In the genomic region with DNA sequence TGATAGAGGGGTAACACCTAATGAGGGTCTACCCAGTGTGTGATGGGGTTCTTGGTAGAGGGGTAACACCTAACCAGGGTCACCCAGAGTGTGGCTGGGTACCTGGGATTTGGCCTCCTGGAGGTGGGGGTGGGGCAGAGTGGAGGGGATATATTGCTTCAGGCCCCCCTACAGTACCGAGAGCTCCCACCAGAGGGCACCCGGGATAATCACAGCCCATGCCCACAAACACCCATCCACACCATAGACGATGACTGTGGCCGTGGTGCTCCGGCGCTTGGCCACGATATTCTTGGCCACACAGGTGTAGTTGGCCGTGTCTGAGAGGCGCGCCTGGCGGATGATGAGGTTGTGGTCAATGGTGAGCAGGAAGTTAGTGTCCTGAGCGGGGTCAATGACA, we compare ENCODE assay signal across 8 mouse cellular contexts. TPM values are rescaled to one million over a fixed set of nuclear protein-coding genes. Genes with fewer than 3 reads are reported as not detected.
A peak's percentile ranks its signal among the peaks of the same experiment; 100 is the strongest.
DNase-seq lines count a peak whose midpoint lies in the region; ATAC-seq and TF ChIP-seq lines count a peak whose summit lies in the region.

No protein-coding gene starts in this region.

- peak; percentile 7 for TF ChIP-seq RAD21 in MEL (IDR thresholded peaks at IDR 0.05; ENCODE audit: low read depth, low read length)

- no peak overlapping the region for H3K27ac ChIP-seq in intestine, embryonic 14.5 days (ENCODE audit: low read depth)
- no peak overlapping the region for H3K27ac ChIP-seq in intestine, embryonic 15.5 days
- H3K27ac ChIP-seq in MEL (ENCODE audit: control insufficient read depth, low read depth, low read length), result no peak overlapping the region
- H3K27ac ChIP-seq in cortical plate, adult 2 months (ENCODE audit: insufficient read depth, low read length), result no peak overlapping the region
- no peak overlapping the region for H3K27ac ChIP-seq in hindbrain, embryonic 14.5 days
- no peak overlapping the region for H3K27ac ChIP-seq in liver, embryonic 11.5 days (ENCODE audit: low read depth, low read length)

- 77% methylated on average over 12 of the region's 12 CpGs for WGBS in intestine, embryonic 14.5 days
- 64% methylated on average over 12 of the region's 12 CpGs for WGBS in intestine, embryonic 15.5 days
- WGBS in hindbrain, embryonic 14.5 days, result 68% methylated on average over 12 of the region's 12 CpGs
- 72% methylated on average over 12 of the region's 12 CpGs for WGBS in liver, embryonic 11.5 days

- no peak for TF ChIP-seq EP300 in MEL (IDR thresholded peaks at IDR 0.05; ENCODE audit: low read depth in 1 of 2, low read length in 2 of 2)

- peak; percentile 81 for DNase-seq in intestine, embryonic 14.5 days (ENCODE audit: low spot score)
- DNase-seq in MEL (ENCODE audit: low read depth, low spot score), result peak; percentile 8
- DNase-seq in hindbrain, embryonic 14.5 days (ENCODE audit: low spot score), result peak; percentile 59
- DNase-seq in liver, embryonic 11.5 days (ENCODE audit: low spot score), result peak; percentile 51
- DNase-seq in retina, embryonic 14.5 days (ENCODE audit: low spot score), result peak; percentile 78
- DNase-seq in urinary bladder, postnatal 25 days (ENCODE audit: low spot score), result no peak

- no peaks in the 10 kb centered on the region for H3K79me2 ChIP-seq in MEL (ENCODE audit: control insufficient read depth, insufficient read depth, low read length, poor library complexity)

- no peak overlapping the region for H3K9ac ChIP-seq in intestine, embryonic 14.5 days (ENCODE audit: low read length)
- H3K9ac ChIP-seq in intestine, embryonic 15.5 days, result no peak overlapping the region
- H3K9ac ChIP-seq in MEL (ENCODE audit: control insufficient read depth, low read depth, low read length, poor library complexity, severe bottlenecking), result no peak overlapping the region
- H3K9ac ChIP-seq in hindbrain, embryonic 14.5 days, result no peak overlapping the region
- no peak overlapping the region for H3K9ac ChIP-seq in liver, embryonic 11.5 days (ENCODE audit: low read depth, low read length)

- H3K36me3 ChIP-seq in intestine, embryonic 14.5 days (ENCODE audit: control insufficient read depth, insufficient read depth, low read length), result no peaks in the 10 kb centered on the region
- no peaks in the 10 kb centered on the region for H3K36me3 ChIP-seq in intestine, embryonic 15.5 days
- H3K36me3 ChIP-seq in MEL (ENCODE audit: control insufficient read depth in 1 of 2, insufficient read depth in 2 of 2, low read length in 2 of 2), result no peaks in the 10 kb centered on the region
- no peaks in the 10 kb centered on the region for H3K36me3 ChIP-seq in hindbrain, embryonic 14.5 days (replicated peaks; ENCODE audit: control insufficient read depth, insufficient read depth)
- H3K36me3 ChIP-seq in liver, embryonic 11.5 days (ENCODE audit: control insufficient read depth, insufficient read depth, low read length), result no peaks in the 10 kb centered on the region

- TF ChIP-seq CTCF in MEL (IDR thresholded peaks at IDR 0.05 in 2 of 3, conservative IDR thresholded peaks at IDR 0.05 in 1 of 3; ENCODE audit: control insufficient read depth in 1 of 3, insufficient read depth in 1 of 3, low read depth in 2 of 3, low read length in 3 of 3, poor library complexity in 1 of 3, severe bottlenecking in 1 of 3), result peak; percentile 47 to 60 (median 47); a peak in 5 of 6 replicates
- TF ChIP-seq CTCF in cortical plate, adult 2 months (IDR thresholded peaks at IDR 0.05; ENCODE audit: extremely low read depth, insufficient read depth, low read length), result peak; percentile 45

- ATAC-seq in intestine, embryonic 14.5 days (replicated peaks; ENCODE audit: low FRiP score, low TSS enrichment, low read depth), result 0 out of 2 replicates have a peak, but pooled peaks have one; percentile 40
- ATAC-seq in intestine, embryonic 15.5 days, result no peak
- peak; percentile 7; the same call in 1 of the 2 replicates for ATAC-seq in hindbrain, embryonic 14.5 days (ENCODE audit: low FRiP score)
- ATAC-seq in liver, embryonic 11.5 days (replicated peaks; ENCODE audit: low FRiP score), result peak; percentile 30; the same call in 1 of the 2 replicates

- no peaks in the 10 kb centered on the region for H3K9me3 ChIP-seq in intestine, embryonic 14.5 days (ENCODE audit: control insufficient read depth, low read length)
- H3K9me3 ChIP-seq in intestine, embryonic 15.5 days, result no peaks in the 10 kb centered on the region
- H3K9me3 ChIP-seq in MEL (replicated peaks; ENCODE audit: insufficient read depth, low read length), result no peaks in the 10 kb centered on the region
- H3K9me3 ChIP-seq in hindbrain, embryonic 14.5 days (ENCODE audit: control insufficient read depth, low read length), result no peaks in the 10 kb centered on the region
- H3K9me3 ChIP-seq in liver, embryonic 11.5 days (ENCODE audit: control insufficient read depth, low read length), result no peaks in the 10 kb centered on the region

- H3K27me3 ChIP-seq in intestine, embryonic 14.5 days (replicated peaks; ENCODE audit: control insufficient read depth, insufficient read depth, low read length), result no peaks in the 10 kb centered on the region
- H3K27me3 ChIP-seq in intestine, embryonic 15.5 days (replicated peaks), result no peaks in the 10 kb centered on the region
- H3K27me3 ChIP-seq in MEL (ENCODE audit: control insufficient read depth in 1 of 2, insufficient read depth in 2 of 2, low read length in 2 of 2), result peaks cover 0 to 3% of the 10 kb centered on the region in 2 experiments; a peak in 2 of 4 replicates
- no peaks in the 10 kb centered on the region for H3K27me3 ChIP-seq in hindbrain, embryonic 14.5 days (ENCODE audit: control insufficient read depth, insufficient read depth, low read length)
- H3K27me3 ChIP-seq in liver, embryonic 11.5 days (replicated peaks; ENCODE audit: control insufficient read depth, insufficient read depth, low read length), result no peaks in the 10 kb centered on the region

- no peak overlapping the region for H3K4me2 ChIP-seq in intestine, embryonic 14.5 days (ENCODE audit: low read length)
- no peak overlapping the region for H3K4me2 ChIP-seq in intestine, embryonic 15.5 days (replicated peaks)
- no peak overlapping the region for H3K4me2 ChIP-seq in hindbrain, embryonic 14.5 days (replicated peaks)
- H3K4me2 ChIP-seq in liver, embryonic 11.5 days, result no peak overlapping the region

- no peak for TF ChIP-seq POLR2A in MEL (IDR thresholded peaks at IDR 0.05; ENCODE audit: control insufficient read depth in 1 of 2, insufficient read depth in 1 of 2, low read depth in 1 of 2, low read length in 2 of 2, poor library complexity in 1 of 2)
- no peak for TF ChIP-seq POLR2A in cortical plate, adult 2 months (IDR thresholded peaks at IDR 0.05; ENCODE audit: extremely low read depth, insufficient read depth, low read length)

- H3K4me1 ChIP-seq in intestine, embryonic 14.5 days (replicated peaks; ENCODE audit: control insufficient read depth, insufficient read depth, low read length), result no peaks in the 10 kb centered on the region
- peaks cover 4% of the 10 kb centered on the region; the same call in 1 of the 2 replicates for H3K4me1 ChIP-seq in intestine, embryonic 15.5 days (replicated peaks)
- no peaks in the 10 kb centered on the region for H3K4me1 ChIP-seq in MEL (ENCODE audit: control insufficient read depth in 1 of 2, insufficient read depth in 2 of 2, low read length in 2 of 2)
- no peaks in the 10 kb centered on the region for H3K4me1 ChIP-seq in cortical plate, adult 2 months (ENCODE audit: control insufficient read depth, insufficient read depth, low read length)
- H3K4me1 ChIP-seq in hindbrain, embryonic 14.5 days (replicated peaks; ENCODE audit: control insufficient read depth, insufficient read depth, low read length), result 0 out of 2 replicates have a peak, but pooled peaks cover 2% of the 10 kb centered on the region
- no peaks in the 10 kb centered on the region for H3K4me1 ChIP-seq in liver, embryonic 11.5 days (replicated peaks; ENCODE audit: control insufficient read depth, insufficient read depth, low read length)

- no peak overlapping the region for H3K4me3 ChIP-seq in intestine, embryonic 14.5 days (ENCODE audit: low read depth, low read length)
- no peak overlapping the region for H3K4me3 ChIP-seq in intestine, embryonic 15.5 days (replicated peaks)
- no peak overlapping the region for H3K4me3 ChIP-seq in MEL (ENCODE audit: control insufficient read depth in 1 of 2, insufficient read depth in 1 of 2, low read depth in 2 of 2, low read length in 2 of 2)
- no peak overlapping the region for H3K4me3 ChIP-seq in cortical plate, adult 2 months (ENCODE audit: insufficient read depth, low read length)
- no peak overlapping the region for H3K4me3 ChIP-seq in hindbrain, embryonic 14.5 days (replicated peaks; ENCODE audit: low read length)
- no peak overlapping the region for H3K4me3 ChIP-seq in liver, embryonic 11.5 days (ENCODE audit: low read depth, low read length)

TF ChIP-seq in MEL, 35 proteins besides CTCF, POLR2A, EP300 and RAD21 (continues in another document):
- no peak for TF ChIP-seq USF1 (IDR thresholded peaks at IDR 0.05; ENCODE audit: low read depth, low read length)
- no peak for TF ChIP-seq NRF1 (IDR thresholded peaks at IDR 0.05; ENCODE audit: insufficient read depth, low read depth, low read length, poor library complexity, severe bottlenecking)
- peak; percentile 43 for TF ChIP-seq SMC3 (IDR thresholded peaks at IDR 0.05; ENCODE audit: low read depth, low read length)
- TF ChIP-seq JUND (IDR thresholded peaks at IDR 0.05; ENCODE audit: low read depth, low read length), result no peak
- no peak for TF ChIP-seq POLR2AphosphoS5 (IDR thresholded peaks at IDR 0.05; ENCODE audit: borderline replicate concordance, low read depth, low read length)

RNA-seq across cellular contexts. Expression of a gene that starts 25.9 kb away (rescaled TPM):
- polyA plus RNA-seq in intestine, embryonic 14.5 days (2014; fragmentation: Nextera tagmentation; extraction: Ambion mirVana), result 7.8 and 7.9 TPM in 2 replicates
- 9.1 and 11.1 TPM in 2 replicates for polyA plus RNA-seq in intestine, embryonic 15.5 days (2015; fragmentation: Nextera tagmentation; extraction: Ambion mirVana)
- 2.4 TPM in 2 replicates for total RNA-seq in MEL (2012; rRNA removed)
- 10 to 100 TPM in 1 of 2 experiments, 1 to 10 TPM in 1; 7.7 to 46.0 TPM for polyA plus RNA-seq in MEL (2012; ENCODE audit: insufficient read depth in 1 of 2, insufficient read length in 2 of 2, low read depth in 1 of 2, low replicate concordance in 2 of 2, missing spikeins in 1 of 2)
- 8.4 and 8.5 TPM in 2 replicates for polyA plus RNA-seq in cortical plate, adult 2 months (2012; rRNA removed)
- polyA plus RNA-seq in hindbrain, embryonic 14.5 days (2014; fragmentation: Nextera tagmentation; extraction: Ambion mirVana), result 8.4 and 8.9 TPM in 2 replicates
- 4.3 and 4.8 TPM in 2 replicates for polyA plus RNA-seq in liver, embryonic 11.5 days (2014; fragmentation: Nextera tagmentation; extraction: Ambion mirVana)

RNA-seq across cellular contexts. Expression of a gene that starts 52.8 kb away (rescaled TPM):
- polyA plus RNA-seq in intestine, embryonic 14.5 days (2014; fragmentation: Nextera tagmentation; extraction: Ambion mirVana), result 5.0 and 5.2 TPM in 2 replicates
- polyA plus RNA-seq in intestine, embryonic 15.5 days (2015; fragmentation: Nextera tagmentation; extraction: Ambion mirVana), result 4.6 and 5.1 TPM in 2 replicates
- not detected in 2 replicates for total RNA-seq in MEL (2012; rRNA removed)
- not detected for polyA plus RNA-seq in MEL (2012; ENCODE audit: insufficient read depth in 1 of 2, insufficient read length in 2 of 2, low read depth in 1 of 2, low replicate concordance in 2 of 2, missing spikeins in 1 of 2)
- polyA plus RNA-seq in cortical plate, adult 2 months (2012; rRNA removed), result 9.2 and 9.8 TPM in 2 replicates
- 2.8 and 2.9 TPM in 2 replicates for polyA plus RNA-seq in hindbrain, embryonic 14.5 days (2014; fragmentation: Nextera tagmentation; extraction: Ambion mirVana)
- 3.2 and 4.2 TPM in 2 replicates for polyA plus RNA-seq in liver, embryonic 11.5 days (2014; fragmentation: Nextera tagmentation; extraction: Ambion mirVana)
